Mouse (Mus musculus): ENCODE measurements at regions not wholly inside any gene's neighbourhood (a gene's known extent, or its start where the extent isn't known, plus 50 kb on each side); places are given as distances from the start of the nearest gene placed in this dataset.

GRCm38 (mm10) chr14:66584699-66585098, 575.7 kb upstream of the Gulo start:
- DNase-seq (ENCODE audit: low spot score): no peak

- no peak for DNase-seq (ENCODE audit: low spot score)
Observed at GRCm38 (mm10) chr14:66579904-66580492, 571.0 kb upstream of the Gulo start.

GRCm38 (mm10) chr14:66566600-66566999, 557.6 kb upstream of the Gulo start:
- DNase-seq (ENCODE audit: low spot score): no peak

GRCm38 (mm10) chr14:66562744-66563143, 553.7 kb upstream of the Gulo start:
- DNase-seq (ENCODE audit: low spot score): no peak

- DNase-seq (ENCODE audit: low spot score): no peak
Observed at GRCm38 (mm10) chr14:66561715-66562114, 552.7 kb upstream of the Gulo start.

- no peak for DNase-seq (ENCODE audit: low spot score)
Observed at GRCm38 (mm10) chr14:66561042-66561590, 552.1 kb upstream of the Gulo start.

- DNase-seq (ENCODE audit: low spot score): no peak
Observed at GRCm38 (mm10) chr14:66558393-66558792, 549.4 kb upstream of the Gulo start.

- DNase-seq (ENCODE audit: low spot score): no peak
Observed at GRCm38 (mm10) chr14:66557631-66558030, 548.6 kb upstream of the Gulo start.

- DNase-seq (ENCODE audit: low spot score): no peak
Observed at GRCm38 (mm10) chr14:66538498-66538897, 529.5 kb upstream of the Gulo start.

GRCm38 (mm10) chr14:66534671-66535070, 525.7 kb upstream of the Gulo start:
- DNase-seq (ENCODE audit: low spot score): no peak

- DNase-seq (ENCODE audit: low spot score): no peak
Observed at GRCm38 (mm10) chr14:66528135-66528534, 519.1 kb upstream of the Gulo start.

- DNase-seq (ENCODE audit: low spot score): no peak
Observed at GRCm38 (mm10) chr14:66527061-66527460, 518.1 kb upstream of the Gulo start.

- DNase-seq (ENCODE audit: low spot score): no peak
Observed at GRCm38 (mm10) chr14:66522856-66523400, 513.9 kb upstream of the Gulo start.

GRCm38 (mm10) chr14:66521836-66522629, 513.0 kb upstream of the Gulo start:
- DNase-seq (ENCODE audit: low spot score): no peak

GRCm38 (mm10) chr14:66516770-66517169, 507.8 kb upstream of the Gulo start:
- DNase-seq (ENCODE audit: low spot score): no peak

GRCm38 (mm10) chr14:66510750-66511149, 501.7 kb upstream of the Gulo start:
- no peak for DNase-seq (ENCODE audit: low spot score)

GRCm38 (mm10) chr14:66510218-66510617, 501.2 kb upstream of the Gulo start:
- DNase-seq (ENCODE audit: low spot score): no peak

- DNase-seq (ENCODE audit: low spot score): no peak
Observed at GRCm38 (mm10) chr14:66509706-66510105, 500.7 kb upstream of the Gulo start.

GRCm38 (mm10) chr14:66501995-66502394, 493.0 kb upstream of the Gulo start:
- no peak for DNase-seq (ENCODE audit: low spot score)

GRCm38 (mm10) chr14:66499896-66500295, 490.9 kb upstream of the Gulo start:
- no peak for DNase-seq (ENCODE audit: low spot score)

GRCm38 (mm10) chr14:66495146-66495545, 486.1 kb upstream of the Gulo start:
- no peak for DNase-seq (ENCODE audit: low spot score)

- no peak for DNase-seq (ENCODE audit: low spot score)
Observed at GRCm38 (mm10) chr14:66494518-66494923, 485.5 kb upstream of the Gulo start.

GRCm38 (mm10) chr14:66493691-66494121, 484.7 kb upstream of the Gulo start:
- DNase-seq (ENCODE audit: low spot score): no peak
